Mouse (Mus musculus): ENCODE data around the gene 4930432K21Rik.
A peak's percentile ranks its signal among the peaks of the same experiment; 100 is the strongest.

The 4930432K21Rik gene

GRCm38 (mm10) chr8:84190191-84190867, 42.5 kb downstream of the 4930432K21Rik start:
- no peak for DNase-seq (ENCODE audit: extremely low spot score, low read depth, low spot score)

- DNase-seq (ENCODE audit: extremely low spot score, low read depth, low spot score): no peak
These were observed 44.2 kb downstream of the 4930432K21Rik start for GRCm38 (mm10) chr8:84192023-84192422.

GRCm38 (mm10) chr8:84192555-84192954, 44.7 kb downstream of the 4930432K21Rik start:
- DNase-seq (ENCODE audit: extremely low spot score, low read depth, low spot score): no peak

- no peak for DNase-seq (ENCODE audit: extremely low spot score, low read depth, low spot score)
These were observed 45.3 kb downstream of the 4930432K21Rik start for GRCm38 (mm10) chr8:84193161-84193560.

GRCm38 (mm10) chr8:84193566-84193965, 45.7 kb downstream of the 4930432K21Rik start:
- DNase-seq (ENCODE audit: extremely low spot score, low read depth, low spot score): no peak

- DNase-seq (ENCODE audit: extremely low spot score, low read depth, low spot score): no peak
These were observed 46.5 kb downstream of the 4930432K21Rik start for GRCm38 (mm10) chr8:84194224-84194743.

GRCm38 (mm10) chr8:84197141-84197921, 49.5 kb downstream of the 4930432K21Rik start:
- DNase-seq (ENCODE audit: extremely low spot score, low read depth, low spot score): peak; percentile 95

GRCm38 (mm10) chr8:84197922-84198774, 50.3 kb downstream of the 4930432K21Rik start:
- no peak for DNase-seq (ENCODE audit: extremely low spot score, low read depth, low spot score)

GRCm38 (mm10) chr8:84198871-84199270, 51.0 kb downstream of the 4930432K21Rik start:
- DNase-seq (ENCODE audit: extremely low spot score, low read depth, low spot score): no peak

- no peak for DNase-seq (ENCODE audit: extremely low spot score, low read depth, low spot score)
These were observed 51.7 kb downstream of the 4930432K21Rik start for GRCm38 (mm10) chr8:84199348-84200125.

GRCm38 (mm10) chr8:84200126-84200555, 52.3 kb downstream of the 4930432K21Rik start:
- no peak for DNase-seq (ENCODE audit: extremely low spot score, low read depth, low spot score)

- no peak for DNase-seq (ENCODE audit: extremely low spot score, low read depth, low spot score)
These were observed 53.1 kb downstream of the 4930432K21Rik start for GRCm38 (mm10) chr8:84200652-84201544.

- DNase-seq (ENCODE audit: extremely low spot score, low read depth, low spot score): no peak
These were observed 53.9 kb downstream of the 4930432K21Rik start for GRCm38 (mm10) chr8:84201545-84202245.

GRCm38 (mm10) chr8:84202466-84202865, 54.6 kb downstream of the 4930432K21Rik start:
- no peak for DNase-seq (ENCODE audit: extremely low spot score, low read depth, low spot score)

GRCm38 (mm10) chr8:84202938-84203917, 55.4 kb downstream of the 4930432K21Rik start:
- DNase-seq (ENCODE audit: extremely low spot score, low read depth, low spot score): no peak

GRCm38 (mm10) chr8:84203975-84204772, 56.3 kb downstream of the 4930432K21Rik start:
- DNase-seq (ENCODE audit: extremely low spot score, low read depth, low spot score): no peak

GRCm38 (mm10) chr8:84205073-84205472, 57.2 kb downstream of the 4930432K21Rik start:
- no peak for DNase-seq (ENCODE audit: extremely low spot score, low read depth, low spot score)

Data from hindlimb bud, embryonic 11.5 days (tissue).